Comparison of ENCODE assay signal across 8 mouse cellular contexts in genomic region chr2:180711527-180711926, GRCm38 (mm10). TPM values are rescaled to one million over a fixed set of nuclear protein-coding genes. Genes with fewer than 3 reads are reported as not detected.
DNase-seq lines count a peak whose midpoint lies in the region; ATAC-seq and TF ChIP-seq lines count a peak whose summit lies in the region.

No protein-coding gene starts in this region.

- peak overlapping the region; percentile 77 for H3K4me2 ChIP-seq in kidney, embryonic 16.5 days (replicated peaks; ENCODE audit: low read depth, low read length)
- peak overlapping the region; percentile 80 for H3K4me2 ChIP-seq in hindbrain, embryonic 15.5 days
- peak overlapping the region; percentile 60 for H3K4me2 ChIP-seq in midbrain, embryonic 15.5 days

- no peak for TF ChIP-seq CTCF in bone marrow macrophage, adult 2 months (IDR thresholded peaks at IDR 0.05; ENCODE audit: low read depth, low read length)

- H3K9me3 ChIP-seq in kidney, embryonic 16.5 days (ENCODE audit: low read length): no peaks in the 10 kb centered on the region
- no peaks in the 10 kb centered on the region for H3K9me3 ChIP-seq in hindbrain, embryonic 15.5 days
- H3K9me3 ChIP-seq in midbrain, embryonic 15.5 days: no peaks in the 10 kb centered on the region

- no peak for DNase-seq in kidney, adult 8-10 months
- DNase-seq in urinary bladder, postnatal 4 days (ENCODE audit: low spot score in 2 of 2): no peak
- no peak for DNase-seq in ovary, adult 18-20 months (ENCODE audit: low spot score)

- WGBS in kidney, embryonic 16.5 days: 55% methylated on average over 4 of the region's 4 CpGs
- WGBS in hindbrain, embryonic 15.5 days: 67% methylated on average over 4 of the region's 4 CpGs
- 65% methylated on average over 4 of the region's 4 CpGs for WGBS in midbrain, embryonic 15.5 days

- H3K27me3 ChIP-seq in kidney, embryonic 16.5 days (ENCODE audit: insufficient read depth, low read length): no peaks in the 10 kb centered on the region
- H3K27me3 ChIP-seq in hindbrain, embryonic 15.5 days: no peaks in the 10 kb centered on the region
- no peaks in the 10 kb centered on the region for H3K27me3 ChIP-seq in midbrain, embryonic 15.5 days (replicated peaks)

- no peak for TF ChIP-seq POLR2A in bone marrow macrophage, adult 2 months (IDR thresholded peaks at IDR 0.05; ENCODE audit: borderline replicate concordance, low read depth, low read length)

- peak overlapping the region; percentile 91 for H3K9ac ChIP-seq in kidney, embryonic 16.5 days (replicated peaks; ENCODE audit: low read length)
- peak overlapping the region; percentile 99; the same call in 1 of the 2 replicates for H3K9ac ChIP-seq in hindbrain, embryonic 15.5 days
- H3K9ac ChIP-seq in midbrain, embryonic 15.5 days: peak overlapping the region; percentile 86; the same call in 1 of the 2 replicates

- H3K36me3 ChIP-seq in kidney, embryonic 16.5 days (ENCODE audit: insufficient read depth, low read length): peaks cover 14% of the 10 kb centered on the region
- peaks cover 19% of the 10 kb centered on the region for H3K36me3 ChIP-seq in hindbrain, embryonic 15.5 days
- peaks cover 16% of the 10 kb centered on the region; the same call in 1 of the 2 replicates for H3K36me3 ChIP-seq in midbrain, embryonic 15.5 days (replicated peaks)

- H3K4me3 ChIP-seq in kidney, embryonic 16.5 days (ENCODE audit: low read length): peak overlapping the region; percentile 72
- H3K4me3 ChIP-seq in bone marrow macrophage, adult 2 months (ENCODE audit: insufficient read depth, low read length): peak overlapping the region; percentile 76
- peak overlapping the region; percentile 91 for H3K4me3 ChIP-seq in hindbrain, embryonic 15.5 days
- H3K4me3 ChIP-seq in midbrain, embryonic 15.5 days: peak overlapping the region; percentile 74

- no peak for ATAC-seq in kidney, embryonic 16.5 days (ENCODE audit: low FRiP score, low TSS enrichment)
- no peak for ATAC-seq in hindbrain, embryonic 15.5 days (ENCODE audit: low FRiP score, low read depth)
- no peak for ATAC-seq in midbrain, embryonic 15.5 days (replicated peaks)
- no peak for ATAC-seq in monocyte, adult 5-6 weeks (replicated peaks; ENCODE audit: insufficient number of reproducible peaks, low FRiP score, low TSS enrichment, poor library complexity, severe bottlenecking)

- H3K27ac ChIP-seq in kidney, embryonic 16.5 days (ENCODE audit: low read length): no peak overlapping the region
- no peak overlapping the region for H3K27ac ChIP-seq in bone marrow macrophage, adult 2 months (ENCODE audit: insufficient read depth, low read depth, low read length)
- no peak overlapping the region for H3K27ac ChIP-seq in hindbrain, embryonic 15.5 days (replicated peaks)
- no peak overlapping the region for H3K27ac ChIP-seq in midbrain, embryonic 15.5 days

- peaks cover 19% of the 10 kb centered on the region for H3K4me1 ChIP-seq in kidney, embryonic 16.5 days (ENCODE audit: insufficient read depth, low read length)
- peaks cover 12% of the 10 kb centered on the region for H3K4me1 ChIP-seq in bone marrow macrophage, adult 2 months (ENCODE audit: control insufficient read depth, insufficient read depth, low read length)
- peaks cover 36% of the 10 kb centered on the region for H3K4me1 ChIP-seq in hindbrain, embryonic 15.5 days (replicated peaks)
- peaks cover 31% of the 10 kb centered on the region for H3K4me1 ChIP-seq in midbrain, embryonic 15.5 days

RNA-seq across cellular contexts. Expression of gene Gid8, which starts 1.6 kb away (rescaled TPM):
- 56.3 and 56.8 TPM in 2 replicates for polyA plus RNA-seq in kidney, embryonic 16.5 days (2015; fragmentation: Nextera tagmentation; extraction: Ambion mirVana)
- polyA plus RNA-seq in bone marrow macrophage, adult 2 months (2012; ENCODE audit: insufficient read depth, insufficient read length, missing spikeins): 52.9 and 53.5 TPM in 2 replicates
- 51.6 and 54.9 TPM in 2 replicates for polyA plus RNA-seq in hindbrain, embryonic 15.5 days (2015; fragmentation: Nextera tagmentation; extraction: Ambion mirVana)
- 56.1 and 60.7 TPM in 2 replicates for polyA plus RNA-seq in midbrain, embryonic 15.5 days (2015; fragmentation: Nextera tagmentation; extraction: Ambion mirVana)
- total RNA-seq in monocyte, adult 5-6 weeks (2017): 46.5 to 53.9 TPM (median 52.1 TPM) in 3 replicates

RNA-seq across cellular contexts. Expression of gene Dido1, which starts 1.7 kb away (rescaled TPM):
- 26.8 and 29.0 TPM in 2 replicates for polyA plus RNA-seq in kidney, embryonic 16.5 days (2015; fragmentation: Nextera tagmentation; extraction: Ambion mirVana)
- polyA plus RNA-seq in bone marrow macrophage, adult 2 months (2012; ENCODE audit: insufficient read depth, insufficient read length, missing spikeins): 30.2 and 32.9 TPM in 2 replicates
- 24.4 and 27.8 TPM in 2 replicates for polyA plus RNA-seq in hindbrain, embryonic 15.5 days (2015; fragmentation: Nextera tagmentation; extraction: Ambion mirVana)
- polyA plus RNA-seq in midbrain, embryonic 15.5 days (2015; fragmentation: Nextera tagmentation; extraction: Ambion mirVana): 29.0 and 30.1 TPM in 2 replicates
- 58.9 to 107 TPM (median 65.1 TPM) in 3 replicates for total RNA-seq in monocyte, adult 5-6 weeks (2017)

RNA-seq across cellular contexts. Expression of gene Slc17a9, which starts 13.5 kb away (rescaled TPM):
- 0.40 and 0.66 TPM in 2 replicates for polyA plus RNA-seq in kidney, embryonic 16.5 days (2015; fragmentation: Nextera tagmentation; extraction: Ambion mirVana)
- 6.4 and 6.7 TPM in 2 replicates for polyA plus RNA-seq in bone marrow macrophage, adult 2 months (2012; ENCODE audit: insufficient read depth, insufficient read length, missing spikeins)
- polyA plus RNA-seq in hindbrain, embryonic 15.5 days (2015; fragmentation: Nextera tagmentation; extraction: Ambion mirVana): 0.29 and 0.33 TPM in 2 replicates
- 0.17 and 0.26 TPM in 2 replicates for polyA plus RNA-seq in midbrain, embryonic 15.5 days (2015; fragmentation: Nextera tagmentation; extraction: Ambion mirVana)
- 1.8 to 5.2 TPM (median 1.9 TPM) in 3 replicates for total RNA-seq in monocyte, adult 5-6 weeks (2017)
